8 mouse cellular contexts compared by ENCODE assay signal in genomic region chr3:27983935-27984577, GRCm38 (mm10). TPM values are rescaled to one million over a fixed set of nuclear protein-coding genes. Genes with fewer than 3 reads are reported as not detected.
DNase-seq lines count a peak whose midpoint lies in the region; ATAC-seq and TF ChIP-seq lines count a peak whose summit lies in the region.

No protein-coding gene starts in this region.

- TF ChIP-seq POLR2A in embryonic fibroblast, embryonic 13.5 days (IDR thresholded peaks at IDR 0.05; ENCODE audit: low read depth, low read length): peak; percentile 74
- TF ChIP-seq POLR2A in liver, adult 2 months (IDR thresholded peaks at IDR 0.05; ENCODE audit: extremely low read depth, insufficient read depth, low read length): 0 out of 2 replicates have a peak, but pooled peaks have one; percentile 15

- 20% methylated on average over 14 of the region's 14 CpGs for WGBS in heart, embryonic 11.5 days (ENCODE audit: insufficient replicate concordance)
- under 1% methylated on average over 14 of the region's 14 CpGs for WGBS in liver, adult 2 months
- 5% methylated on average over 14 of the region's 14 CpGs for WGBS in midbrain, postnatal 0 days

- TF ChIP-seq CTCF in embryonic fibroblast, embryonic 13.5 days (IDR thresholded peaks at IDR 0.05; ENCODE audit: borderline replicate concordance, insufficient read depth, low read length): no peak
- TF ChIP-seq CTCF in liver, adult 2 months (IDR thresholded peaks at IDR 0.05; ENCODE audit: low read depth, low read length): no peak
- no peak for TF ChIP-seq CTCF in midbrain, postnatal 0 days (IDR thresholded peaks at IDR 0.05)

- peak overlapping the region; percentile 49; the same call in 1 of the 2 replicates for H3K9ac ChIP-seq in heart, embryonic 11.5 days (ENCODE audit: low read depth, low read length)
- peak overlapping the region; percentile 79 for H3K9ac ChIP-seq in liver, adult 2 months (ENCODE audit: low read depth, low read length)
- 0 out of 2 replicates have a peak overlapping the region, but pooled peaks have one; percentile 29 for H3K9ac ChIP-seq in midbrain, postnatal 0 days (replicated peaks; ENCODE audit: low read length, poor library complexity, severe bottlenecking)

- peak overlapping the region; percentile 69 for H3K27ac ChIP-seq in embryonic fibroblast, embryonic 13.5 days (ENCODE audit: insufficient read depth, low read length)
- H3K27ac ChIP-seq in heart, embryonic 11.5 days (ENCODE audit: low read depth, low read length): peak overlapping the region; percentile 50; the same call in 1 of the 2 replicates
- peak overlapping the region; percentile 81 for H3K27ac ChIP-seq in liver, adult 2 months (replicated peaks; ENCODE audit: insufficient read depth, low read depth, low read length)
- peak overlapping the region; percentile 55; the same call in 1 of the 2 replicates for H3K27ac ChIP-seq in midbrain, postnatal 0 days (ENCODE audit: low read depth, low read length)

- no peaks in the 10 kb centered on the region for H3K9me3 ChIP-seq in heart, embryonic 11.5 days (replicated peaks; ENCODE audit: control insufficient read depth, low read length)
- H3K9me3 ChIP-seq in midbrain, postnatal 0 days (ENCODE audit: low read length): no peaks in the 10 kb centered on the region

- peak; percentile 85 for ATAC-seq in heart, embryonic 11.5 days (replicated peaks; ENCODE audit: insufficient number of reproducible peaks, low FRiP score, low TSS enrichment)
- ATAC-seq in midbrain, postnatal 0 days (ENCODE audit: low FRiP score): peak; percentile 92

- DNase-seq in 3134 (ENCODE audit: extremely low read depth, insufficient read length, low spot score): peak; percentile 54
- peak; percentile 32 to 35 for DNase-seq in adrenal gland, adult 18-20 months (ENCODE audit: low spot score in 2 of 2)
- peak; percentile 90 for DNase-seq in kidney, adult 9 months
- peak; percentile 93 for DNase-seq in liver, adult 2 months (ENCODE audit: extremely low read depth, low read depth, low spot score)
- peak; percentile 96 for DNase-seq in midbrain, postnatal 0 days (ENCODE audit: low spot score)
- DNase-seq in telencephalon, adult 2 months (ENCODE audit: low read depth, low spot score): peak; percentile 44

- H3K79me2 ChIP-seq in liver, adult 2 months (ENCODE audit: control insufficient read depth, insufficient read depth, low read length): peaks cover 9% of the 10 kb centered on the region; the same call in 1 of the 2 replicates

- peak overlapping the region; percentile 63 for H3K4me2 ChIP-seq in heart, embryonic 11.5 days
- H3K4me2 ChIP-seq in midbrain, postnatal 0 days (ENCODE audit: low read depth, low read length, poor library complexity, severe bottlenecking): peak overlapping the region; percentile 49

- 0 out of 2 replicates have a peak, but pooled peaks cover 9% of the 10 kb centered on the region for H3K4me1 ChIP-seq in embryonic fibroblast, embryonic 13.5 days (ENCODE audit: control insufficient read depth, insufficient read depth, low read length)
- H3K4me1 ChIP-seq in heart, embryonic 11.5 days (ENCODE audit: control insufficient read depth, insufficient read depth, low read length): peaks cover 17% of the 10 kb centered on the region
- peaks cover 9% of the 10 kb centered on the region for H3K4me1 ChIP-seq in liver, adult 2 months (ENCODE audit: control insufficient read depth, insufficient read depth, low read length)
- H3K4me1 ChIP-seq in midbrain, postnatal 0 days (ENCODE audit: insufficient read depth, low read length): no peaks in the 10 kb centered on the region

- H3K36me3 ChIP-seq in heart, embryonic 11.5 days (ENCODE audit: control insufficient read depth, insufficient read depth, low read length): no peaks in the 10 kb centered on the region
- no peaks in the 10 kb centered on the region for H3K36me3 ChIP-seq in liver, adult 2 months (ENCODE audit: control insufficient read depth, insufficient read depth, low read length)
- no peaks in the 10 kb centered on the region for H3K36me3 ChIP-seq in midbrain, postnatal 0 days (ENCODE audit: insufficient read depth, low read length)

- H3K27me3 ChIP-seq in heart, embryonic 11.5 days (ENCODE audit: control insufficient read depth, insufficient read depth, low read length): no peaks in the 10 kb centered on the region
- no peaks in the 10 kb centered on the region for H3K27me3 ChIP-seq in liver, adult 2 months (ENCODE audit: control insufficient read depth, insufficient read depth, low read length)
- no peaks in the 10 kb centered on the region for H3K27me3 ChIP-seq in midbrain, postnatal 0 days (ENCODE audit: insufficient read depth, low read length)

- H3K4me3 ChIP-seq in embryonic fibroblast, embryonic 13.5 days (ENCODE audit: insufficient read depth, low read length): peak overlapping the region; percentile 43
- H3K4me3 ChIP-seq in heart, embryonic 11.5 days (ENCODE audit: low read depth, low read length): peak overlapping the region; percentile 40
- peak overlapping the region; percentile 62 for H3K4me3 ChIP-seq in liver, adult 2 months (ENCODE audit: insufficient read depth, low read depth, low read length)
- H3K4me3 ChIP-seq in midbrain, postnatal 0 days (ENCODE audit: low read depth, low read length): peak overlapping the region; percentile 27

RNA-seq across cellular contexts. Expression of gene Pld1, which starts 45.6 kb away (rescaled TPM):
- 1 to 10 TPM; 5.5 to 6.9 TPM for total RNA-seq in adrenal gland, adult 18-20 months (2021)
- 13.3 and 14.8 TPM in 2 replicates for polyA plus RNA-seq in embryonic fibroblast, embryonic 13.5 days (2011; ENCODE audit: insufficient read length, low read depth, missing spikeins)
- polyA plus RNA-seq in heart, embryonic 11.5 days (2014; fragmentation: Nextera tagmentation; extraction: Ambion mirVana): 5.9 TPM in 2 replicates
- total RNA-seq in liver, adult 2 months (2014; rRNA removed): 8.4 and 11.3 TPM in 2 replicates
- 1.7 and 1.9 TPM in 2 replicates for polyA plus RNA-seq in liver, adult 2 months (2012; rRNA removed)
- 6.7 and 13.5 TPM in 2 replicates for total RNA-seq in midbrain, postnatal 0 days (2014; rRNA removed)
- polyA plus RNA-seq in midbrain, postnatal 0 days (2015; fragmentation: Nextera tagmentation; extraction: Ambion mirVana): 4.7 and 5.0 TPM in 2 replicates

Comparison
In these comparisons a context has a peak if more than half of its experiments do, and no peak if none do; other contexts are left out.
1. Peak in every context shown above with its lines: DNase-seq, ATAC-seq, H3K4me3 ChIP-seq and H3K27ac ChIP-seq.
2. DNase-seq: peak in every context shown above with its lines; median percentile 96 in midbrain, postnatal 0 days; 93 in liver, adult 2 months; 90 in kidney, adult 9 months; 54 in 3134; 44 in telencephalon, adult 2 months; 34 in adrenal gland, adult 18-20 months.
3. H3K9ac ChIP-seq: peak in every context shown above with its lines; median percentile 79 in liver, adult 2 months; 49 in heart, embryonic 11.5 days; 29 in midbrain, postnatal 0 days.